26 mouse cellular contexts compared by ENCODE assay signal in the genomic region with DNA sequence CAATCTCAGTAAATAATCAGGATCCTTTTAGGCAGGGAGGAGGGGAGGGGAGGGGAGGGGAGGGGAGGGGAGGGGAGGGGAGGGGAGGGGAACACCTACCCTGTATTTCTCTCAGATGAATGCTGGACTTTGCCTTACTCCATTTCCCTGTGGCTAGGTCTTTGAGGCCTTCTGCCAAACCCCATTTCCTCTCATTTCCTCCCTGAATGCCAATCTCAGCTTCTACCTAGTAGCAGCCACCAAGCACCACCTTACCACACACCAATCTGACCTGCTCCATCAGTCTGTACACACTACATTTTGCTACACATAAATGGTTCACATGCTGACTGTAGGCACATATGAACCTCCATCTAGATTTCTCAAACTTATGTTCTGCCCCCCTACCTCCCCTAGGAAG. TPM values are rescaled to one million over a fixed set of nuclear protein-coding genes. Genes with fewer than 3 reads are reported as not detected.
DNase-seq lines count a peak whose midpoint lies in the region; ATAC-seq and TF ChIP-seq lines count a peak whose summit lies in the region.
"Had no signal": no experiment of that assay in that cellular context is flagged by ENCODE, and none has a peak within 500 bp of the region (broad histone marks: within the 10 kb centered on the region; RNA-seq: fewer than 3 reads in every experiment).

No protein-coding gene starts in this region.

- no peak overlapping the region for H3K9ac ChIP-seq in kidney, embryonic 14.5 days (ENCODE audit: low read depth, low read length)
- no peak overlapping the region for H3K9ac ChIP-seq in intestine, embryonic 16.5 days (ENCODE audit: low read depth, low read length)
- H3K9ac ChIP-seq in forebrain, embryonic 11.5 days (ENCODE audit: low read length) = no peak overlapping the region
- H3K9ac ChIP-seq: forebrain, embryonic 12.5 days; heart, embryonic 15.5 days; limb, embryonic 15.5 days; liver, postnatal 0 days; stomach, embryonic 15.5 days had no signal

- no peaks in the 10 kb centered on the region for H3K36me3 ChIP-seq in kidney, adult 2 months (ENCODE audit: control insufficient read depth, insufficient read depth, low read length)
- H3K36me3 ChIP-seq in kidney, embryonic 14.5 days (ENCODE audit: control insufficient read depth, insufficient read depth, low read length) = no peaks in the 10 kb centered on the region
- H3K36me3 ChIP-seq in intestine, embryonic 16.5 days (ENCODE audit: control insufficient read depth, insufficient read depth, low read length) = 0 out of 2 replicates have a peak, but pooled peaks cover 4% of the 10 kb centered on the region
- no peaks in the 10 kb centered on the region for H3K36me3 ChIP-seq in forebrain, embryonic 11.5 days (ENCODE audit: control insufficient read depth, insufficient read depth, low read length)
- H3K36me3 ChIP-seq: forebrain, embryonic 12.5 days; G1E; heart, embryonic 15.5 days; hindbrain, embryonic 10.5 days; limb, embryonic 15.5 days; stomach, embryonic 15.5 days had no signal

- no peak for TF ChIP-seq POLR2A in kidney, adult 2 months (IDR thresholded peaks at IDR 0.05; ENCODE audit: low read depth, low read length)

- H3K9me3 ChIP-seq in kidney, embryonic 14.5 days (ENCODE audit: control insufficient read depth, low read length) = no peaks in the 10 kb centered on the region
- 0 out of 2 replicates have a peak, but pooled peaks cover 5% of the 10 kb centered on the region for H3K9me3 ChIP-seq in intestine, embryonic 16.5 days (ENCODE audit: control insufficient read depth, low read length)
- H3K9me3 ChIP-seq in forebrain, embryonic 11.5 days (ENCODE audit: control insufficient read depth, low read length) = no peaks in the 10 kb centered on the region
- H3K9me3 ChIP-seq: embryonic facial prominence, embryonic 10.5 days; forebrain, embryonic 12.5 days; G1E; heart, embryonic 15.5 days; hindbrain, embryonic 10.5 days; limb, embryonic 15.5 days; megakaryocyte, embryonic 14.5 days; stomach, embryonic 15.5 days had no signal

- no peak for TF ChIP-seq CTCF in kidney, adult 2 months (conservative IDR thresholded peaks at IDR 0.05; ENCODE audit: insufficient read depth, insufficient read length, low read depth, low read length)

- no peak overlapping the region for H3K4me2 ChIP-seq in kidney, embryonic 14.5 days (replicated peaks; ENCODE audit: low read depth, low read length)
- H3K4me2 ChIP-seq in intestine, embryonic 16.5 days (ENCODE audit: low read depth, low read length) = no peak overlapping the region
- no peak overlapping the region for H3K4me2 ChIP-seq in forebrain, embryonic 11.5 days (ENCODE audit: low read depth, low read length, severe bottlenecking)
- H3K4me2 ChIP-seq: forebrain, embryonic 12.5 days; heart, embryonic 15.5 days; limb, embryonic 15.5 days; stomach, embryonic 15.5 days had no signal

- DNase-seq in kidney, adult 2 months = peak; percentile 62
- DNase-seq in A20 (ENCODE audit: low read depth, low spot score) = peak; percentile 24
- no peak for DNase-seq in forebrain, embryonic 11.5 days (ENCODE audit: low spot score)
- no peak for DNase-seq in B cell, adult 2 months
- DNase-seq: adrenal gland, postnatal 14 days; cerebellum, adult 11 months; gastrocnemius, postnatal 14 days; heart, adult 2 months; layer of hippocampus, postnatal 36 days; liver, postnatal 0 days; lung, postnatal 14 days; midbrain, embryonic 14.5 days; right cerebral cortex, postnatal 14 days; thymus, adult 2 months had no signal

- no peaks in the 10 kb centered on the region for H3K27me3 ChIP-seq in kidney, adult 2 months (replicated peaks; ENCODE audit: control insufficient read depth, insufficient read depth, low read length)
- no peaks in the 10 kb centered on the region for H3K27me3 ChIP-seq in kidney, embryonic 14.5 days (ENCODE audit: control insufficient read depth, insufficient read depth, low read length)
- no peaks in the 10 kb centered on the region for H3K27me3 ChIP-seq in intestine, embryonic 16.5 days (replicated peaks; ENCODE audit: control insufficient read depth, insufficient read depth, low read length)
- H3K27me3 ChIP-seq in forebrain, embryonic 11.5 days (ENCODE audit: control insufficient read depth, insufficient read depth, low read length) = no peaks in the 10 kb centered on the region
- H3K27me3 ChIP-seq: forebrain, embryonic 12.5 days; heart, embryonic 15.5 days; limb, embryonic 15.5 days; megakaryocyte, embryonic 14.5 days; stomach, embryonic 15.5 days had no signal

- no peak overlapping the region for H3K4me3 ChIP-seq in kidney, adult 2 months (ENCODE audit: insufficient read depth, low read depth, low read length)
- H3K4me3 ChIP-seq in kidney, embryonic 14.5 days (ENCODE audit: low read length) = no peak overlapping the region
- H3K4me3 ChIP-seq in intestine, embryonic 16.5 days (ENCODE audit: low read length) = no peak overlapping the region
- H3K4me3 ChIP-seq in forebrain, embryonic 11.5 days (ENCODE audit: low read depth, low read length) = no peak overlapping the region
- H3K4me3 ChIP-seq: embryonic facial prominence, embryonic 10.5 days; forebrain, embryonic 12.5 days; heart, adult 2 months; heart, embryonic 15.5 days; hindbrain, embryonic 10.5 days; limb, embryonic 15.5 days; megakaryocyte, embryonic 14.5 days; stomach, embryonic 15.5 days had no signal

- no peak overlapping the region for H3K27ac ChIP-seq in kidney, adult 2 months (ENCODE audit: insufficient read depth, low read depth, low read length)
- no peak overlapping the region; the same call in 1 of the 2 replicates for H3K27ac ChIP-seq in kidney, embryonic 14.5 days (ENCODE audit: low read depth, low read length)
- peak overlapping the region; percentile 51; the same call in 1 of the 2 replicates for H3K27ac ChIP-seq in intestine, embryonic 16.5 days (ENCODE audit: low read length)
- no peak overlapping the region for H3K27ac ChIP-seq in forebrain, embryonic 11.5 days (ENCODE audit: low read depth, low read length)
- H3K27ac ChIP-seq: embryonic facial prominence, embryonic 10.5 days; forebrain, embryonic 12.5 days; heart, embryonic 15.5 days; hindbrain, embryonic 10.5 days; limb, embryonic 15.5 days; stomach, embryonic 15.5 days had no signal

- H3K4me1 ChIP-seq in kidney, adult 2 months (ENCODE audit: control insufficient read depth, insufficient read depth, low read length) = peaks cover 8% of the 10 kb centered on the region; the same call in 1 of the 2 replicates
- H3K4me1 ChIP-seq in kidney, embryonic 14.5 days (ENCODE audit: control insufficient read depth, insufficient read depth, low read length) = peaks cover 9% of the 10 kb centered on the region; the same call in 1 of the 2 replicates
- H3K4me1 ChIP-seq in intestine, embryonic 16.5 days (ENCODE audit: control insufficient read depth, insufficient read depth, low read length) = peaks cover 19% of the 10 kb centered on the region
- no peaks in the 10 kb centered on the region for H3K4me1 ChIP-seq in forebrain, embryonic 11.5 days (replicated peaks; ENCODE audit: control insufficient read depth, insufficient read depth, low read length)

- ATAC-seq in kidney, embryonic 14.5 days (ENCODE audit: low FRiP score, low TSS enrichment) = no peak
- ATAC-seq in intestine, embryonic 16.5 days = peak; percentile 38; the same call in 1 of the 2 replicates
- peak; percentile 23; the same call in 1 of the 2 replicates for ATAC-seq in neutrophil, adult 5-6 weeks (ENCODE audit: extremely low read depth, insufficient number of reproducible peaks, low FRiP score, poor library complexity, severe bottlenecking)
- ATAC-seq in forebrain, embryonic 11.5 days (replicated peaks; ENCODE audit: low FRiP score) = no peak
- ATAC-seq: activated CD4-positive, CD25-positive, alpha-beta regulatory T cell, adult 4 months; liver, postnatal 0 days had no signal

RNA-seq across cellular contexts. Expression of a gene that starts 6.0 kb away (rescaled TPM):
- 14.6 and 19.1 TPM in 2 replicates for polyA plus RNA-seq in kidney, adult 2 months (2012; rRNA removed)
- 39.5 and 60.5 TPM in 2 replicates for polyA plus RNA-seq in kidney, embryonic 14.5 days (2014; fragmentation: Nextera tagmentation; extraction: Ambion mirVana)
- 26.8 and 29.5 TPM in 2 replicates for polyA plus RNA-seq in intestine, embryonic 16.5 days (2015; fragmentation: Nextera tagmentation; extraction: Ambion mirVana)
- 76.0 and 82.7 TPM in 2 replicates for total RNA-seq in neutrophil, adult 5-6 weeks (2017)
- polyA plus RNA-seq in forebrain, embryonic 11.5 days (2014; fragmentation: Nextera tagmentation; extraction: Ambion mirVana) = 12.8 and 14.3 TPM in 2 replicates

Comparison
In these comparisons a context has a peak if more than half of its experiments do, and no peak if none do; other contexts are left out.
1. DNase-seq: peak in kidney, adult 2 months (single experiment) and A20 (single experiment); none in forebrain, embryonic 11.5 days (single experiment) and B cell, adult 2 months (0 of 2).
2. ATAC-seq: peak in intestine, embryonic 16.5 days (single experiment) and neutrophil, adult 5-6 weeks (single experiment); none in kidney, embryonic 14.5 days (single experiment) and forebrain, embryonic 11.5 days (single experiment).